Mouse (Mus musculus): ENCODE results near the gene Tnfsf15. TPM values are rescaled to one million over a fixed set of nuclear protein-coding genes. Genes with fewer than 3 reads are reported as not detected.
A peak's percentile ranks its signal among the peaks of the same experiment; 100 is the strongest.

Gene Tnfsf15
- polyA plus RNA-seq, 1 experiment from 2014 or later: not detected

- Histone ChIP-seq H3K36me3 (ENCODE audit: control insufficient read depth, insufficient read depth, low read length) (no peaks in the 10 kb centered on the region), H3K9ac (ENCODE audit: low read depth, low read length) (no peak overlapping the region), H3K4me1 (ENCODE audit: control insufficient read depth, insufficient read depth, low read depth, low read length) (no peaks in the 10 kb centered on the region), H3K27ac (ENCODE audit: low read depth, low read length) (no peak overlapping the region), H3K9me3 (ENCODE audit: control insufficient read depth, low read length) (no peaks in the 10 kb centered on the region), H3K27me3 (replicated peaks; ENCODE audit: control insufficient read depth, insufficient read depth, low read length) (no peaks in the 10 kb centered on the region), H3K4me3 (ENCODE audit: low read length) (no peak overlapping the region), H3K4me2 (ENCODE audit: low read length) (no peak overlapping the region)
- ATAC-seq: no peak
- 73% methylated on average over 6 of the region's 6 CpGs for WGBS
Observed at GRCm38 (mm10) chr4:63745271-63745670, 358 bp upstream of the Tnfsf15 start.

GRCm38 (mm10) chr4:63743660-63744059, 1.3 kb downstream of the Tnfsf15 start:
- Histone ChIP-seq H3K9ac (ENCODE audit: low read depth, low read length) (no peak overlapping the region), H3K4me1 (ENCODE audit: control insufficient read depth, insufficient read depth, low read depth, low read length) (no peaks in the 10 kb centered on the region; the same call in 1 of the 2 replicates), H3K4me2 (ENCODE audit: low read length) (no peak overlapping the region), H3K4me3 (ENCODE audit: low read length) (no peak overlapping the region), H3K27me3 (replicated peaks; ENCODE audit: control insufficient read depth, insufficient read depth, low read length) (no peaks in the 10 kb centered on the region), H3K9me3 (ENCODE audit: control insufficient read depth, low read length) (no peaks in the 10 kb centered on the region), H3K36me3 (ENCODE audit: control insufficient read depth, insufficient read depth, low read length) (no peaks in the 10 kb centered on the region), H3K27ac (ENCODE audit: low read depth, low read length) (no peak overlapping the region)
- 47% methylated on average over 1 of the region's 1 CpGs for WGBS
- ATAC-seq: no peak

- Histone ChIP-seq H3K36me3 (ENCODE audit: control insufficient read depth, insufficient read depth, low read length) (no peaks in the 10 kb centered on the region), H3K4me3 (ENCODE audit: low read length) (no peak overlapping the region), H3K4me2 (ENCODE audit: low read length) (no peak overlapping the region), H3K27me3 (replicated peaks; ENCODE audit: control insufficient read depth, insufficient read depth, low read length) (no peaks in the 10 kb centered on the region), H3K9ac (ENCODE audit: low read depth, low read length) (no peak overlapping the region), H3K9me3 (ENCODE audit: control insufficient read depth, low read length) (no peaks in the 10 kb centered on the region), H3K4me1 (ENCODE audit: control insufficient read depth, insufficient read depth, low read depth, low read length) (no peaks in the 10 kb centered on the region; the same call in 1 of the 2 replicates), H3K27ac (ENCODE audit: low read depth, low read length) (no peak overlapping the region)
- no peak for ATAC-seq
- 93% methylated on average over 5 of the region's 5 CpGs for WGBS
Observed at GRCm38 (mm10) chr4:63742763-63743371, 2.0 kb downstream of the Tnfsf15 start.

- Histone ChIP-seq H3K27me3 (replicated peaks; ENCODE audit: control insufficient read depth, insufficient read depth, low read length) (no peaks in the 10 kb centered on the region), H3K36me3 (ENCODE audit: control insufficient read depth, insufficient read depth, low read length) (no peaks in the 10 kb centered on the region), H3K4me1 (ENCODE audit: control insufficient read depth, insufficient read depth, low read depth, low read length) (no peaks in the 10 kb centered on the region; the same call in 1 of the 2 replicates), H3K4me3 (ENCODE audit: low read length) (no peak overlapping the region), H3K27ac (ENCODE audit: low read depth, low read length) (no peak overlapping the region), H3K4me2 (ENCODE audit: low read length) (no peak overlapping the region), H3K9me3 (ENCODE audit: control insufficient read depth, low read length) (no peaks in the 10 kb centered on the region), H3K9ac (ENCODE audit: low read depth, low read length) (no peak overlapping the region)
- 58% methylated on average over 7 of the region's 7 CpGs for WGBS
- no peak for ATAC-seq
Observed at GRCm38 (mm10) chr4:63742101-63742500, 2.8 kb downstream of the Tnfsf15 start.

DNA sequence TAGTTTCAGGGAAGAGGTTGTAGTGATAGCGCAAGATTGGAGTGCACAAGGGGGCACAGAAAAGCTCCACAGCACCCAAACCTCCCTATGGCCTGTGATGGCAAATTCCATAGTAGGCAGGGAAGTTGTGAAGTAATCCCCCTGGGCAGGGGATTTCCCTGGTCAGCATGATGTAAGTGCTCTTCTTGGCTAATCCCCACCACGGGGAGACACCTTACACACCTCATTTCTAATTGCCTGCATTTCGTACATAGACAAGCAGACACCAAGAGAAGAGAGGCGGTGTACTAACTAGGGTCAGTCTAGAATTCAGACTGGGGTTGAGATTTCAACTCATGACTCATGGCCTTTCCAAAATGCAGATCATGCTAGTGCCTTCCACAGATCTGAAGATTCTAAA, 4.2 kb downstream of the Tnfsf15 start:
- no peak overlapping the region for H3K9ac ChIP-seq (ENCODE audit: low read depth, low read length)
- WGBS: 91% methylated on average over 4 of the region's 4 CpGs
- no peak for ATAC-seq
- no peaks in the 10 kb centered on the region for H3K9me3 ChIP-seq (ENCODE audit: control insufficient read depth, low read length)
- no peak overlapping the region for H3K4me3 ChIP-seq (ENCODE audit: low read length)
- no peaks in the 10 kb centered on the region for H3K27me3 ChIP-seq (replicated peaks; ENCODE audit: control insufficient read depth, insufficient read depth, low read length)
- no peaks in the 10 kb centered on the region; the same call in 1 of the 2 replicates for H3K4me1 ChIP-seq (ENCODE audit: control insufficient read depth, insufficient read depth, low read depth, low read length)
- no peaks in the 10 kb centered on the region for H3K36me3 ChIP-seq (ENCODE audit: control insufficient read depth, insufficient read depth, low read length)
- no peak overlapping the region for H3K27ac ChIP-seq (ENCODE audit: low read depth, low read length)
- H3K4me2 ChIP-seq (ENCODE audit: low read length): no peak overlapping the region

DNA sequence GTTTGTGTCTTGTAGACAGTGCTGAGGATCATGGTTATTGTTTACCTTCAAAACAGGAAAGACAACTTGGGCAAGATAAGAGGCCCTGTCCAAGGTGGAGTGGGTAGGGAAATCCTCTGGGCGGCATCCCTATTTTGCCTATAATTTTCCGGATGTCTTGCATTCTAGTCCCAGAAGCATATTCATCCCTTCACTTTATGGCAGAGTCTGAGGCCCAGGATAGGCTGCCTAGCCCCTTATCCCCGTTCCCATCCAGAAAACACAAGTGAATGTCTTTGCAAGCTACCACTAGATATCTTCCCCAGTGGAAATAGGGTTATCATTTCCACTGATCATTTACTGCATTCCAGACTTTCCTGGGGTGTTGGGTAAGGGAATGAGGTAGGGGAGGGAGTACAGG, 4.9 kb downstream of the Tnfsf15 start:
- no peak overlapping the region for H3K4me2 ChIP-seq (ENCODE audit: low read length)
- H3K27ac ChIP-seq (ENCODE audit: low read depth, low read length): no peak overlapping the region
- H3K27me3 ChIP-seq (replicated peaks; ENCODE audit: control insufficient read depth, insufficient read depth, low read length): no peaks in the 10 kb centered on the region
- no peak overlapping the region for H3K4me3 ChIP-seq (ENCODE audit: low read length)
- no peak for ATAC-seq
- no peaks in the 10 kb centered on the region for H3K36me3 ChIP-seq (ENCODE audit: control insufficient read depth, insufficient read depth, low read length)
- WGBS: 84% methylated on average over 3 of the region's 3 CpGs
- H3K9ac ChIP-seq (ENCODE audit: low read depth, low read length): no peak overlapping the region
- no peaks in the 10 kb centered on the region; the same call in 1 of the 2 replicates for H3K4me1 ChIP-seq (ENCODE audit: control insufficient read depth, insufficient read depth, low read depth, low read length)
- H3K9me3 ChIP-seq (ENCODE audit: control insufficient read depth, low read length): no peaks in the 10 kb centered on the region

- ATAC-seq: peak; percentile 72
- WGBS: 41% methylated on average over 7 of the region's 7 CpGs
- H3K27me3 ChIP-seq (replicated peaks; ENCODE audit: control insufficient read depth, insufficient read depth, low read length): no peaks in the 10 kb centered on the region
Observed at GRCm38 (mm10) chr4:63739524-63739923, 5.4 kb downstream of the Tnfsf15 start.

GRCm38 (mm10) chr4:63738364-63738997, 6.4 kb downstream of the Tnfsf15 start:
- 75% methylated on average over 9 of the region's 9 CpGs for WGBS
- H3K9ac ChIP-seq (ENCODE audit: low read depth, low read length): no peak overlapping the region
- H3K9me3 ChIP-seq (ENCODE audit: control insufficient read depth, low read length): no peaks in the 10 kb centered on the region
- H3K4me3 ChIP-seq (ENCODE audit: low read length): no peak overlapping the region
- no peaks in the 10 kb centered on the region; the same call in 1 of the 2 replicates for H3K4me1 ChIP-seq (ENCODE audit: control insufficient read depth, insufficient read depth, low read depth, low read length)
- no peak overlapping the region for H3K27ac ChIP-seq (ENCODE audit: low read depth, low read length)
- no peaks in the 10 kb centered on the region for H3K36me3 ChIP-seq (ENCODE audit: control insufficient read depth, insufficient read depth, low read length)
- H3K4me2 ChIP-seq (ENCODE audit: low read length): no peak overlapping the region
- no peaks in the 10 kb centered on the region for H3K27me3 ChIP-seq (replicated peaks; ENCODE audit: control insufficient read depth, insufficient read depth, low read length)
- ATAC-seq: no peak

More at GRCm38 (mm10) chr4:63739524-63739923, 5.4 kb downstream of the Tnfsf15 start:
- H3K4me3 ChIP-seq (ENCODE audit: low read length): no peak overlapping the region
- H3K9me3 ChIP-seq (ENCODE audit: control insufficient read depth, low read length): no peaks in the 10 kb centered on the region
- H3K27ac ChIP-seq (ENCODE audit: low read depth, low read length): no peak overlapping the region
- no peak overlapping the region for H3K9ac ChIP-seq (ENCODE audit: low read depth, low read length)
- H3K36me3 ChIP-seq (ENCODE audit: control insufficient read depth, insufficient read depth, low read length): no peaks in the 10 kb centered on the region
- no peak overlapping the region for H3K4me2 ChIP-seq (ENCODE audit: low read length)
- H3K4me1 ChIP-seq (ENCODE audit: control insufficient read depth, insufficient read depth, low read depth, low read length): no peaks in the 10 kb centered on the region; the same call in 1 of the 2 replicates

- 62% methylated on average over 2 of the region's 2 CpGs for WGBS
- H3K36me3 ChIP-seq (ENCODE audit: control insufficient read depth, insufficient read depth, low read length): no peaks in the 10 kb centered on the region
- H3K9ac ChIP-seq (ENCODE audit: low read depth, low read length): no peak overlapping the region
- H3K4me2 ChIP-seq (ENCODE audit: low read length): no peak overlapping the region
- H3K27me3 ChIP-seq (replicated peaks; ENCODE audit: control insufficient read depth, insufficient read depth, low read length): no peaks in the 10 kb centered on the region
- H3K9me3 ChIP-seq (ENCODE audit: control insufficient read depth, low read length): no peaks in the 10 kb centered on the region
- no peak overlapping the region for H3K27ac ChIP-seq (ENCODE audit: low read depth, low read length)
- H3K4me1 ChIP-seq (ENCODE audit: control insufficient read depth, insufficient read depth, low read depth, low read length): no peaks in the 10 kb centered on the region
- H3K4me3 ChIP-seq (ENCODE audit: low read length): no peak overlapping the region
- ATAC-seq: no peak
Observed at GRCm38 (mm10) chr4:63731299-63731698, 13.6 kb downstream of the Tnfsf15 start.
